Mouse (Mus musculus) layer of hippocampus, adult 9-10 months (tissue): ENCODE measurements at regions not wholly inside any gene's neighbourhood (a gene's known extent, or its start where the extent isn't known, plus 50 kb on each side); places are given as distances from the start of the nearest gene placed in this dataset.
"Not testable (repeated sequence)": the region's sequence is repeated elsewhere in the genome, so short reads cannot be mapped to it uniquely, and the experiment has no call there.

Experiments used
- DNase-seq: peaks from one replicate; pipeline ENCODE4 v3.0.0; 2022; ENCODE audit warnings: low spot score

DNA sequence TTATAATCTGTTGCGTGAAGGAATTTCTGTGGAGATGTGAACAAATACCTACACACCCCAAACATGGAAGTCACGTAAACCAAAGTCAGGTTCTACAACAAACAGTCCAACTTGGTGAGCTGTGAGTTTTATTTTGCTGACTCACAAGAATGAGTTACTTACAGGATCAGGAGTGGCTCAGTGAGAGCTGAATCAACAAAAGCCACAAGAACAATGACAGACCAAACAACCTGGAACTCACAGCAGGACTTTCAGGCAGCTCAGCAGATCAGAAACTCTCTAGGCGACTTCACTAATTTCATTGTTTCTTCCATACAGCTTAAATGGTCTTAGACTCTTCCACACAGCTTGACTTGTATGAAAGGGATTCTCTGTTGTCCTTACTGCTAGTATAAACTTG is 254.4 kb upstream of the Lrrc4c start:
- no peak for DNase-seq

DNA sequence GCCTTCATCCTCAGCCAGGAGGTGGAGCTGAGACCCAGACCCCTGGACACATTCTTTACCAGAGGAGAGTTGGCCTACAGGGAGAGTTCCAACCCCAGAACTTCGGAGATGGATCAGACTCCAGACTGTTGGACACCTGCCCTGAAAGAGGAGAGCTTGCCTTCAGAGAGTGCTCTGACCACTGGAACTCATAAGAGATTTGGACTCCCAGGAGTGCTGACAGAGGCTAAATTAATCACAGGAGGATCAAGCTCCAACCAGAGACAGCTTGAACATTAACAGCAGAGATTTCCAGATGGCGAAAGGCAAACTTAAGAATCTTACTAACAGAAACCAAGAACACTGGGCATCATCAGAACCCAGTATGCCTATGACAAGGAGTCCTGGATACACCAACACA is 209.5 kb upstream of the Lrrc4c start:
- DNase-seq = not testable (repeated sequence)

DNA sequence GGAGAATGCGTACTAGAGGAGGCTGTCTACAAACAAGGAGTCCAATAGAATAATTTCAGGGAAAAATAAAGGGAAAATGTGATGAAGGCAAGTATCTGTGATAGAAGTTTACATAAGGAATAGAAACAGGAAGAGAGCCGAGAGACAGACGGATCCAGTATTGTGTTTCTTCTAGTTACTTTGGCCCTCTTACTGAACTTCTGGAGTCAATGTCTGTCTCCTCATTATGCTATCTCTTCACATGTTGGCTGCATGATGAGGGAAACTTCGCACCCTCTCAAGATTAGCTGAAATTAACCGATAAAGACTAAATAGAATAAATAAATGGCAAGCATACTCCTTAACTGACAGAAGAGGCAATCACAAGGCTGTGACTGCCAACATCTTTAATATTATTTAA is 197.9 kb upstream of the Lrrc4c start:
- DNase-seq = no peak

DNA sequence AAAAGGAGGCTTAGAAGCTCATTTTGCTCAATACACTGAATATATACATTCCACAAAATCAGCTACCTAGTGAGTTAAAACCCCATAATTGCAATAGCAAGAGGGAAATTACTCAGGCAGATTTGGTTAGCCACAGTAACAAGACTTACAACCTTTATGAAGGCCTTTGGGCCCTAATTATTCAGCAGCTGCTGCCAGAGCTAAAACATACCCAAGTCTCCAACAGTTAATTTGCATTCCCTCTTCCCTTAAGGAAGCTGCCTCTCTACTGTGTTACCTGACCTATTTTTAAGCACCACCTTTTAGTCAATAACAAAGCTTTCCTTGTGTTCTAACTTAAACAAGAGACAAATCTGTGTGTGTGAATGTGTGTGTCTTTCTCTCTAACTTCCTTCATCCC is 179.4 kb upstream of the Lrrc4c start:
- DNase-seq = no peak

DNA sequence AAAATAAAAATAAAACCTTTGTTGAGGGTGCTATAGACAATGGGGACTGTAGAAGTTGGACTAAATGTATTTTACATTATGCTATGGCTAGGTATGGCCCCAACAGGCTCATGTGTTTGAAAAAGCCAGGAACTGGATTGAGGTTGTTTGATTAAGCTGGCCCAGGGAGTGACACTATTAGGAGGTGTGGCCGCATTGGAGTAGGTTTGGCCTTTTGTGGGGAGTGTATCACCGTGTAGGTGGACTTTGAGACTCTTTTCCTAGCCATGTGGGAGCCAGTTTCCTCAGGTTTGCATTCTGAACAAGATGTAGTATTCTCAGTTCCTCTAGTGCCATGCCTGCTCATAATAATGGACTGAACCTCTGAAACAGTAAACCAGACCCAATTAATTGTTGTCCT is 162.7 kb upstream of the Lrrc4c start:
- no peak for DNase-seq

DNA sequence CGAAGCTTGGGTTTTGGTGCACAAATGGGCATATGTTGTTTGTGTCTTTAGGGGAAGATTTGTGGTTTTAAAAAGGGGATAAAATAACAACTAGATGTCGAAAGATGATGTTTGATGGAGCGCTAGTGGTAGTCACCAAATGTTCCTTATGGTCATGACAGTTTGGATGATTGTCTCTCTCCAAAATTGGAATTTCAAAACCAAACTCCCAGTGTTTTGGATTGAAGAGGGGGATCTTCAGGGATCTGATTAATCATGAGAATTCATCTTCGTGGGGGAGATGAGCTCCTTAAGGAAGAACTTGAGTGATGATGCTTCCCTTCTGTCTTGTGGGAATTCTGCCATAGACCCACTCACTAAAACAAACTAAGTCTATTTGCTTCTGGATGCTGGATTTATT is 151.3 kb upstream of the Lrrc4c start:
- DNase-seq = peak; percentile 17
